Mouse (Mus musculus) lung, adult 2 months (tissue): ENCODE results near the gene Mapk8.

Source experiments
- CTCF ChIP-seq: fragments of 200-500 bp; IDR thresholded peaks from 2 replicates; pipeline ENCODE4 v1.5.1; 2011; ENCODE audit warnings: mild to moderate bottlenecking, low read length, control low read depth; ENCODE audit not compliant: insufficient read depth
- POLR2A ChIP-seq: fragments of 200-500 bp; IDR thresholded peaks from 2 replicates; pipeline ENCODE4 v1.6.1; 2011; ENCODE audit warnings: low read depth, mild to moderate bottlenecking, control low read depth, low read length, borderline replicate concordance; ENCODE audit errors: extremely low read depth

GRCm38 (mm10) chr14:33346546-33346945, 100.4 kb downstream of the Mapk8 start:
- TF ChIP-seq CTCF (no peak), POLR2A (no peak)
